Mouse (Mus musculus) urinary bladder, adult 2 months (tissue): ENCODE measurements at regions not wholly inside any gene's neighbourhood (a gene's known extent, or its start where the extent isn't known, plus 50 kb on each side); places are given as distances from the start of the nearest gene placed in this dataset.

Experiments used
- DNase-seq: peaks from one replicate; pipeline ENCODE4 v3.0.0; 2022; ENCODE audit warnings: low spot score

DNA sequence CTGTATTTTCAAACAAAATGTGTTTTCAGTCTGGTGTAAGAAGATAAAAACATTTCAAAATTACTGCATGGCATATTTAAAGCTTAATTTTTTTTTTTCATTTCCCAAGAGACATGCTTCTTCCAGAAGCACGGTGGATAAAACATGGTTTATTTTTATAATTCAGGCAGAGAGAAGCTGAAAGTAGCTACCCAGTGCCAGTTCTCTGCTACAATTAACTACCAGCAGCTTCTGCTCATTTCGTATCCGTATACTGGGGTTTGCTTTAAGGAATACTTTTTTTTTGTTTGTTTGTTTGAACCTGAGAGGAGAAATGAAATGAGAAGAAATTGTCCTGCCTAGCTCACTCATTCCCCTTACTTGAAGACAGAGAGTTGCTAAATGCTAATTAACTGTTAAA lies 98.9 kb upstream of the Tmtc1 start:
- DNase-seq, result no peak

DNA sequence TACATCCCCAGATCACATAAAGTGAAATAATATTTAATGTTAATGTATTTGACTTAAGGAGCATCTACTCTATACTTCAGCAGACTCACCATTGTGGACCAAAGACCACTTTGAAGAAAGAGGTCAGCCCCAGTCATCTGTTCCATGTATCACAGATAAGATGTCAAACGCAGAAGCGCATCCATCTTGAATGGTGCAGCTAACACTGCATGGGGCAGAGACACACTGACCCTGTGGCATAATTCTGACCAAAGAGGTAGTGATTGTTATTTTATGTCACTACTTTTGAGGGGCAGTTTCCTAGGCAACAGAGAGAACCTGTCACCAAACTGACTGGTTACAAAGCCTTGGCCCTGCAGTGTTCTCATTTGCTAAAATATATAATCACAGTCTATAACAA lies 97.8 kb upstream of the Tmtc1 start:
- DNase-seq, result no peak

DNA sequence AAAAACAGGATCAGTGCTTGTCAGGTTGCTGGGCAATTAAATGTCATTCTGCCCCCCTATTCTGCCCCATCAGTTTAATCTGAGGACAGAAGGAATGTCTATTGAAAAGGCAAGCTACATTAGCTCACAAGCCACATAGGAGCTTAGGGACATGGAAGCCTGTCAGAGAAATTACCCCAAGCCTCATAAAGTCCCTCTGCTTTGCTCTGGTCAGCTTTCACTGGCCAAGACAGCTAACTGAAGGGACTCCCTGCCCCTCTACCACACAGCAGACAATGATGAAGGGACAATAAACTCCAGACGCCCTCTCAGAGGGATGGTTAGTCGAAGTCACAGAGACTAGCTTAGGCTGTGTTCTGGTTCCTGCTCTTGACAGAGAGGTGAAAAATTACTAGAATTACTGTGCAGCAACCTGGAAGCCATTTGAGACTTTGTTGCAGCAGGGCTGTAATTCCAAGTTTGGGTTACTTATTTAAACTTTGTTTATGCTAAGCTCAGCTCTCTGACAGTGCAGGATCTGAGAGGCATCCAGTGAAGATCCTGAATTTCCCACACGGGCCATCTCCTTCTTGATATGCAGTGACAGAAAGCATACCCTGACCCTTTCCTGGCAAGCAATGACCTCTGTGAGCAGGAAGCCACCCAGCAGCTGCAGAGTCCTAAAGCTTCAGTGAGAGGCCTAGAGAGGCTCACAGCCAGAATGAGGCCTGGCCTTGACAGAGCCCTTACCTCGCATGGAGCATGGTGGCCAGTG lies 95.2 kb upstream of the Tmtc1 start:
- no peak for DNase-seq

DNA sequence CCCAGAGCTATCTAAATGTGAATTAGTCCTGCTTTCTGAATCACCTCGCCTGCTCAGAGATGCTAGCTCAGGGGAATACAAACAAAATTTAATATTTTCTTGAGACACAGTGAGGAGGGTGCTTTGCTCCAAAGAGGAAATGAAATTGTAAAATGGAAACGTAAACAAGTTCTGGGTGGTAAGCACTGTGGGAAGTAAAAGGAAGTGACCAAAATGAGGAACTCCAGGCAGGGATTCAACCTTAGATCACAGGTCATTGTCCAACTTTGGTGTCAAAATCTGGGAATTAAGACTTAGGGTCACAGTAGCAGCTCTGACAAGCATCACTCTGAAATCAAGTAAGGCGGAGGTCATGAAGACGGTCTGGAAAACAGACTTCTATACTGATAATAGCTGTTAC lies 90.2 kb upstream of the Tmtc1 start:
- DNase-seq, result no peak

DNA sequence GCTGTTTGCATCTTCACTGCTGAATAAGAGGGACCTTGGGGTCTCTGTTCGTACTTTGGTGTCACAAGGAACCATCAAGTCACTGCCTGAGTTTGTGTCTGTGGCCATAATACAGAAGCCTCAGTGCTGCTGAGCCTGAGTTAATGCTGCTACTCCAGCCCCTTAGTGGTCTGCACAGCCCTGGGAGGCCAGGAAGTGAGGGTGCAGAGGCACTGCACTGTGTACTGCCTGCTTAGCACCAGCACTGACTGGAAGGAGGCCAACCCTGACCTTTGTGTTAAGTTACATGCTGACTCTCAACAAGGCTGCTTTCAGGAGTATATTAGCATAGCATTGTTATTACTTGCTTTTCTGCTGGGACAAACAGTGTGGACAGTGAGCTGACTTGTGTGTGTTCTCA lies 86.9 kb upstream of the Tmtc1 start:
- no peak for DNase-seq

DNA sequence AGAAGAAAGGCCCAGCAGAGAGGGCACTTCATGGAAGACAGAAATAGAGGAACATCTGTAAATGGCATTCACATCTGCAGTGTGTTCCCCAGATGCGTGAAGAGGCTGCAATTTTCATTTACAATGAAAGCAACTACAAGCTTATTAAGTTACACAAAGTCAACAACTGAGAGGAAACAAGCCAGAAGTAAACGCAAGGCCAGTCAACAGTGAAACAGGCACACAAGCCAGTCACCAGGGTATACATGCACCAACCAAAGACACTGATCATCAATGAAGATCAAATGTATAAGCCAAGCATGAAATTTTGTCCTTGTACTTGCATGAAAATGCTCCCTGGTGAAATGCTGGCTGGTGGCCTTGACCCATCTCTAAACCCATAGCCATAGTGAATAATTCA lies 84.4 kb upstream of the Tmtc1 start:
- no peak for DNase-seq

DNA sequence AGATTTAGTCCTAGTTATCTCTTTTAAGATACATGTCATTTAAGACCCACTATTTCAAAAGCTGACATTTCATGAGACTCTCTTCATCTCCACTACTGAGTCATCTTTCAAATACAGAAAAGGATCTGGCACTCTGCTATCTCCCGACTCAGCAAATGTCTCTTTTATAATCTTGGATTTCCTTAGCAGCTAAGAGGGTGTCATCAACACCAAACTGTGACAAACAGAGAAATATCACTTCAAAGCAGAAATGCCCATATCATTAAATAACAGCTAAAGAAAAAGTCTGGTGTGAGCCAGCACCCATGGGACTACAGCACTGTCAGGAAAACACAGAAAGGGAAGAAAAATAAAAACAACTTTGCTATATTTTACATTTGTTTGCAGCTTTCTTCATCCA lies 78.7 kb upstream of the Tmtc1 start:
- no peak for DNase-seq

DNA sequence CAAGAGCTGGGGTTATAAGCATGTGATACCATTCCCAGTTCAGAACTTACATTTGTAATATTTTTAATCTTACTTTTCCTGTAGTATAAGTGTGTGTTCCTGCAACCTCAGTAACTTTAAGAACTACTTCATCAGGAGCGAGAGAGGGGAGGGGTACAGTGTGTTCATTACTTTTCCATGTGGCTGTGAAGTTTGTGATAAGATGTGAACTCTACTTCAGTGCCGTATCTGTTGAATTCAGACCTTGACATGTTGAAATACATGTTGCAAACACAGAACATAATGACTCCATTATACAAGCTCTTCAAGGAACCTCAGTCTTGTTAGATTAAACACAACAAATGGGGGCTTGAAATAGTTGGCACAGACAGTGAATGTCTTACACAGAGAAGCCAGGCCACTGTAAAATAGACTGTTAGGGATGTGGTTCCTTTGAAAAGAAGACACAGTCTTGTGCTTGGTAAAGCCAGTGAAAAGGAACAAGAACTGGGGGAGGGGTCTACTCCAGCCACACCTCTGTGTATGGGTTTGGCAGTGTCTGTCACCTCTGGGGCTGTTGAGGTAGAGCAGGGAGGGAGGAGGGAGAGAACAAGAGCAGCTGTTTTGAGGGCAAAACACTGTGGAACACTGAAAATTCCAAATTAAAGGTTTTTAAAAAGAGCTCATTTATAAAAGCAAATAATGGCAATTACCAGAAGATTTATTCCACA lies 73.5 kb upstream of the Tmtc1 start:
- no peak for DNase-seq

DNA sequence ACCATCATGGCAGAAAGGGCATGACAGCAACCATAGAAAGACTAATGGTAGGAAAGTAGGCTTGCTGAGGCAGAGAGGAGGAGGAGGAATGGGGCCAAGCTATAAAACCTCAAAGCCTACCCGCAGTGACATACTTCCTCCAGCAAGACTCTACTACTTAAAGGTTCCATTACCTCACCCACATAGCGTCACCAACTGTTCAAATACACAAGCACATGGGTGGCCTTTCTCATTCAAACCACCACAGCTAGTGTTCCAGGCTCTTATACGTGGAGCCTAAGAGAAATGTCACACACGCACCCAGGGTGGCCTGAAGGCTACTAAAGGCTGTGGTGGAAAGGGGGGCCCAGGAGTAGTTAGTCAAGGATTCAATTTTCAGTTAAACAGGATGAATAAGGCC lies 72.5 kb upstream of the Tmtc1 start:
- DNase-seq, result no peak

DNA sequence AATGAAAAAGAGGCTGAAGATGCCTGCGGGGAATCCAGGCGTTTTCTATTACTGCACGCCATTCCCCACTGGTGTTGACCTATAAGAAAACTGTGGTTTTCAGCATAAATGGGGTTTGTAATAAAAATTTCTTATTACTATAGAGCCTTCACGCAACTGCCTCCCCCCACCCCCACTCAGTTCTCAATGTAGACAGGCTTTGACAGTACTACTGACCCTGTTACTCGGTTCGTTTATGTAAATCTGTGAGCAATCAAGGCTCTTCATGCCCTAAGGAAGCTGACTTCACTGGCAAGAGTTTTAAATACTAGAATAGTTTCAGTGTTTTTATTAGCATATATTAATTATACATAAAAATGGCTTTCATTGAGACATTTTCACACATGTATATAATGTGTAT lies 70.9 kb upstream of the Tmtc1 start:
- DNase-seq, result no peak

DNA sequence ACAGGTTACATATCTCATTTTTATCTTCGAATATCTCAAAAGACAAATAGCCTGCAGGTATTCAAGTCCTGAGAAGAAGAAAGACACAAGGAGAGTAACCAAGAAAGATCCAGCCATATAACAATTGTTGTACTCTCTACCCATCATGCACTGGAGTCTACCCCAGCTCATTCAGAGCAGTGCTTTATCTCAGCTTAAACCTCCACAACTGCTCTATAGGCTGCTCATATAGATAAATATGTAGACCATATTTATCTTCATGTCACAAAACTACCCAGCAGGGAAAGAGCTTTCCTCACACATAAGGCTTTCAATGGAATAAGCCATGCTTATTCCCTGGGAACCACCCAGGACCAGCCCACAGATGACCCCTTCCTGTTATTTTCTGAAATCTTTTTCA lies 70.5 kb upstream of the Tmtc1 start:
- no peak for DNase-seq

DNA sequence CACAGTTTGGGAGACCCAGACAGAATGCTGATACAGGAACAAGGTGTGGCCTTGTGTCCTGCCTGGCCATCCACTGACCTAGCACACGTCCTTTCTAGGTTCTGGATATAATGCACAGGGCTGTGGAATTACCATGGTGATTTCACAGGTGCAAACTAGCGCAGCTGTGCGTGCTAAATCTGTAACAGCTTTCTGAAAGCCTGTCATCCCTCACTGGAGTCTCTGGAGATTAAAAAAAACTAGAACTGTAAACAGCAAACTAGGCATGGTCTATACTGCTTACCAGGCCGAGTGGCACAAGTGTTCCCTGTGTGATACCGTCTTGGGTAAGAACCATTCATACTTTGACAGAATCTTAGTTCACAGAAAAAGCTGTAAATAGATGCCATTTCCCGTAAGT lies 69.9 kb upstream of the Tmtc1 start:
- no peak for DNase-seq

DNA sequence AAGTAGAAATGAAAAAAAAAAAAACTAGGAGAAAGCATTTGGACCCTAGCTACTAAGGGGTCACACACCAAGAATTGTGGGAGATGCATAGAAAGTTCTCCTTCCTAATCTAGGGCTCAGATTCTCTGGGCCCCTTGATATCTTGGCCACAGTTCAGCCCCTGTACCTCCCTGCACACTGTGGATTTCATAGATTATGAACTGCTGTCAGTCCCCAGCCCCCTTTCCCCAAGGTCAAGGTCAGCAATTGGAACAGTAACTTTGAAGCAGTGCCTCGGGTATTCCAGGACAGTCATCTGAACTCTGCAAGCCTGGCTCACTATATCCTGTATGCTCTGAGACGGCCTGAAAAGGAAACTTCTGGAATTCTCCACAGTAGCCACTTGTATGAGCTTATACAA lies 68.9 kb upstream of the Tmtc1 start:
- DNase-seq, result no peak

DNA sequence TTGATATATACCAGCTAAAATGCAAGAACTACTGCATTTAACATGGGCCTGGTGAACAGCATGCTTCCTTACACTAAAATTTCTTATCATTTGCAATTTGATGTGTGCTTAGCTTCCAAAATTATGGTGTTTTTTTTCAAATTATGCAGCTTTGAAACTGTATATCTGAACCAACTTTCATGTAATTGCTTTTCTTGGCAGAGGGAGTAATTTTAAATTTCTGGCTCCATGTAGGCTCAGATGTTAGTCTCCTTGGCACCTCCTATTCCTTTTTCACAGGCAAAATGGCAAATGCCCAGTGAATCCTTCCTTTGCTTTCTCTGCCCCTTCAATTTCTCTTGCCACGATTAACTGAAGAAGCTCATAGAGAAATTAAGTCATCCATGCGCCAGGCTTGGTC lies 61.1 kb upstream of the Tmtc1 start:
- DNase-seq, result no peak

DNA sequence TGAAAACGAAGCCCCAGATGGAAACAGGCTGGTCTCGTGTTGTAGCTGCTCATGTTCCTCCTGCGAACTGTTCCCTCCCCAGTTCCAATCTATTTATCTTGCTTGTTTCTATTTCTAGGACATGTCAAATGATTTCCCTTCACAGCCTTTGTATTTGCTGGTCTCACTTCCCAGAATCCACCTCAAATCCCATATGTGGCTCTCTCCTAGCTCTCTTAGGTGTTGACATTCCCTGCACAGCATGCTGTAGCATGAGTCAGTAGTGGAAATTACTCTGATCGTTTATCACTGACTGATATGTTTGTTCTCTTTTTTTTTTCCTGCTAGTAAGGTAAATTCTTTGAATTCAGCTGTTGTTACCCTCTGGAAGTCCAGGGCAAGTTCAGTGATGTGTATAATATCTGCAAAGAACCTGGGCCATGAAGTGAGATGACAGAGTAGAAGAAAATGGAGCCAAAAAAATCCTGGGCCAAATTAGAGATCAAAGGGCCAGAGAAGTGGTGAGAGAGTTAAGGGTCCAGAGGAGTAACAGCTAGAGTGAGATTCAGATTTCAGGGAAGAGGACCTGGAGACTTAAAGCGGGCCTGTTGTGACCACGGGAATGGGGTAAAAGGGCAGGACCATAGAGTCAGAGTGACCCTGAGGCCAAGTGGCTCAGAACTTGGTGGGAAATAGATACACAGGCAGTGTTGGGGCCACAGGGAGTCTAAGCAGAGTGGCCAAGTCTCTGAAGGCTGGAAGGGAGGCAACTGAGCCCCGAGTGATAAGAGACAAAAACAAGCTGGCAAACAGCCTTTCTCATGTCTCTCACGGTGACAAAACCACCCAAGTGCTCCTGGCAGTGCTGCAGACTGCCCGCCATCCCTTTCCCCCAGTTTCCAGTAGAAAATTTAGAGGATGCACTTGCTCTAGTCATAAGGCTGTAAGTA lies 56.3 kb upstream of the Tmtc1 start:
- no peak for DNase-seq
